Mouse (Mus musculus) lung, embryonic 15.5 days (tissue): ENCODE measurements around the gene Enox1. TPM values are rescaled to one million over a fixed set of nuclear protein-coding genes. Genes with fewer than 3 reads are reported as not detected.

Source experiments
- ATAC-seq: fragments of 200-750 bp; cut with Nextera tagmentation; 2 replicates; pipeline ENCODE4 v1.8.0; 2017; ENCODE audit warnings: moderate number of reproducible peaks, borderline replicate concordance; ENCODE audit not compliant: low FRiP score, low TSS enrichment; ENCODE audit errors: extremely low read depth
- H3K27ac ChIP-seq: fragments of 300-500 bp; sonication (generic); 2 replicates; pipeline ENCODE4 v1.5.1; 2015; ENCODE audit warnings: moderate library complexity, mild to moderate bottlenecking, inconsistent platforms
- H3K27me3 ChIP-seq: fragments of 300-500 bp; sonication (generic); 2 replicates; pipeline ENCODE4 v1.6.1; 2015; ENCODE audit warnings: inconsistent platforms
- H3K36me3 ChIP-seq: fragments of 300-500 bp; sonication (generic); 2 replicates; pipeline ENCODE4 v1.6.1; 2015; ENCODE audit warnings: inconsistent platforms
- H3K4me1 ChIP-seq: fragments of 300-500 bp; sonication (generic); 2 replicates; pipeline ENCODE4 v1.6.1; 2015; ENCODE audit warnings: inconsistent platforms
- H3K4me2 ChIP-seq: fragments of 300-500 bp; sonication (generic); 2 replicates; pipeline ENCODE4 v1.6.1; 2015; ENCODE audit warnings: inconsistent platforms, mild to moderate bottlenecking, moderate library complexity
- H3K4me3 ChIP-seq: fragments of 300-500 bp; sonication (generic); 2 replicates; pipeline ENCODE4 v1.5.1; 2015; ENCODE audit warnings: mild to moderate bottlenecking, inconsistent platforms
- H3K9ac ChIP-seq: fragments of 300-500 bp; sonication (generic); 2 replicates; pipeline ENCODE4 v1.6.1; 2015; ENCODE audit warnings: inconsistent platforms
- H3K9me3 ChIP-seq: fragments of 300-500 bp; sonication (generic); 2 replicates; pipeline ENCODE4 v1.6.1; 2016; ENCODE audit warnings: inconsistent platforms
- WGBS: fragments of 180-500 bp; shearing (Covaris S2); methylation state at CpG from one replicate; pipeline ENCODE4 v1.1.7; 2015; 5-methylcytosine and 5-hydroxymethylcytosine counted together
- polyA plus RNA-seq: library from polyadenylated mRNA; unstranded; fragments of >200 nt; fragmentation: Nextera tagmentation; extraction: Ambion mirVana; gene quantifications from 2 replicates; pipeline ENCODE4 v1.2.1, GENCODE M21; 2015

The Enox1 gene
- polyA plus RNA-seq, 1 experiment from 2014 or later: 3.3 TPM

- no peak for ATAC-seq
- Histone ChIP-seq H3K4me3 (no peak overlapping the region), H3K4me2 (no peak overlapping the region), H3K36me3 (no peaks in the 10 kb centered on the region), H3K27me3 (no peaks in the 10 kb centered on the region), H3K27ac (no peak overlapping the region), H3K4me1 (no peaks in the 10 kb centered on the region), H3K9me3 (no peaks in the 10 kb centered on the region), H3K9ac (no peak overlapping the region)
- WGBS: 58% methylated on average over 12 of the region's 12 CpGs
Measured at GRCm38 (mm10) chr14:77626557-77627507, 470.3 kb downstream of the Enox1 start.

GRCm38 (mm10) chr14:77632466-77633171, 476.1 kb downstream of the Enox1 start:
- H3K4me1 ChIP-seq: peaks cover 14% of the 10 kb centered on the region
- H3K27me3 ChIP-seq: no peaks in the 10 kb centered on the region
- H3K9ac ChIP-seq: no peak overlapping the region
- ATAC-seq: no peak
- no peaks in the 10 kb centered on the region for H3K36me3 ChIP-seq
- no peaks in the 10 kb centered on the region for H3K9me3 ChIP-seq
- no peak overlapping the region for H3K27ac ChIP-seq
- H3K4me3 ChIP-seq: no peak overlapping the region
- WGBS: 88% methylated on average over 10 of the region's 10 CpGs
- no peak overlapping the region for H3K4me2 ChIP-seq

- no peak overlapping the region for H3K27ac ChIP-seq
- H3K36me3 ChIP-seq: no peaks in the 10 kb centered on the region
- 22% methylated on average over 2 of the region's 2 CpGs for WGBS
- H3K4me2 ChIP-seq: no peak overlapping the region
- no peaks in the 10 kb centered on the region for H3K27me3 ChIP-seq
- no peak overlapping the region for H3K9ac ChIP-seq
- no peak for ATAC-seq
- no peaks in the 10 kb centered on the region for H3K9me3 ChIP-seq
- peaks cover 14% of the 10 kb centered on the region for H3K4me1 ChIP-seq
- H3K4me3 ChIP-seq: no peak overlapping the region
Measured at GRCm38 (mm10) chr14:77633172-77633542, 476.6 kb downstream of the Enox1 start.

- Histone ChIP-seq H3K36me3 (no peaks in the 10 kb centered on the region), H3K27me3 (no peaks in the 10 kb centered on the region), H3K4me3 (no peak overlapping the region), H3K9me3 (no peaks in the 10 kb centered on the region), H3K4me2 (no peak overlapping the region), H3K9ac (no peak overlapping the region), H3K4me1 (peaks cover 14% of the 10 kb centered on the region), H3K27ac (no peak overlapping the region)
- ATAC-seq: no peak
- WGBS: 45% methylated on average over 6 of the region's 6 CpGs
Measured at GRCm38 (mm10) chr14:77636931-77637330, 480.4 kb downstream of the Enox1 start.

DNA sequence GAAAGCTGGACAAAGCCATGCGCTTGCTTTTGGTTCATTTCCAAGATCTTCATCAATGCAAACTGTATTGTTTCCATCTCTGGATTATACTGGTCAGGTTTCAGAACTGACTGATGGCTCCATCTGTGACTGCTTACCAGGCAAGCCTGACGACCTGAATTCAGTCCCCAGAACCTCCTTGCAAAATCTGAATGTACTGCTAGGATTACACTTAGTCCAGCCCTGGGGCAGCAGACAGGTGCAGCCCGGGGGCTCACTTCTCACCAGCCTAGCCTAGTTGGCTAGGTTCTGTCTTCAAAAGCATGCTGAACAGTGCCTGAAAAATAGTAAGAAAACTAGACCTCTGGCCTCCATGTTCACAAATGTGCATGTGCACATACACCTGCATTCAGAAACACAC, 481.6 kb downstream of the Enox1 start:
- no peaks in the 10 kb centered on the region for H3K9me3 ChIP-seq
- H3K4me3 ChIP-seq: no peak overlapping the region
- no peak overlapping the region for H3K9ac ChIP-seq
- H3K4me2 ChIP-seq: no peak overlapping the region
- no peaks in the 10 kb centered on the region for H3K36me3 ChIP-seq
- 0 out of 2 replicates have a peak, but pooled peaks cover 5% of the 10 kb centered on the region for H3K4me1 ChIP-seq
- H3K27me3 ChIP-seq: no peaks in the 10 kb centered on the region
- ATAC-seq: no peak
- 79% methylated on average over 3 of the region's 3 CpGs for WGBS
- H3K27ac ChIP-seq: no peak overlapping the region

DNA sequence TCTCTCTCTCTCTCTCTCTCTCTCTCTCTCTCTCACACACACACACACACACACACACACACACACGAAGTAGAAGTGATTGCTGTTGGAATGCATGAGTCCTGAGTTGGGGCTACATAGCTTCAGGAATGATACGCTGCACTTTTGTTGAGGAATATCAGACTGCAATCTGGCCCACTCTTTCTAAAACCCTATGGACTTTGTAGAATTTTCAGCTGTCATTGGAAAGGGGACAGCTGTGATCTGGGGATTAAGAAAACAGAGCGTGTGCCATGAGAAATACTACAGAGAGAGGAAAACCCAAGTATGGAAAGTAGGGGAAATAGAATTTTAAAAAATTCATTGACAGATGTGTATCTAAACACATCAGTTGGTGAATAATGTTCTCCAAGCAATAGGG, 482.1 kb downstream of the Enox1 start:
- Histone ChIP-seq H3K9ac (no peak overlapping the region), H3K4me1 (0 out of 2 replicates have a peak, but pooled peaks cover 1% of the 10 kb centered on the region), H3K27me3 (no peaks in the 10 kb centered on the region), H3K4me2 (no peak overlapping the region), H3K36me3 (no peaks in the 10 kb centered on the region), H3K4me3 (no peak overlapping the region), H3K27ac (no peak overlapping the region), H3K9me3 (no peaks in the 10 kb centered on the region)
- no peak for ATAC-seq
- 52% methylated on average over 3 of the region's 3 CpGs for WGBS

DNA sequence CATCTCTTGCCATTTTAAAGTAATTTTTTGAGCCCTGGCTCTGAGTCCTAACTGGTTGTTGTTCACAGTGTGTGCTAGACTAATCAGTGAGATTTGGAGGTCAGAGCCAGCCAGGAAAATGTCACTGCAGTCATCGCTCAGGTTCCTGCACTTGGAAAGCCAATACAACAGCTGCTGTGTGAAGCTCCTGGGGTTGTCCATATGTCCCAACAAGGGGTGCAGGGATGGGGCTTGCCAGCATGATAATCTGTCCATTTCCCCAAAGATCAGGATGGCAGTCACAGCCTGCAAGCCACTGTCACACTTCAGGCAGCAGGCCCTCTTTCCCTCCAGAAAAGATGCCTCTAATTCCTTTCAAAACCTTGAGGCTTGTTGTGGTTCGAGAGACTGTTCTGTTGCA, 483.0 kb downstream of the Enox1 start:
- no peaks in the 10 kb centered on the region for H3K4me1 ChIP-seq
- no peak overlapping the region for H3K27ac ChIP-seq
- WGBS: 58% methylated on average over 2 of the region's 2 CpGs
- no peaks in the 10 kb centered on the region for H3K9me3 ChIP-seq
- no peaks in the 10 kb centered on the region for H3K27me3 ChIP-seq
- H3K36me3 ChIP-seq: no peaks in the 10 kb centered on the region
- no peak overlapping the region for H3K4me2 ChIP-seq
- H3K4me3 ChIP-seq: no peak overlapping the region
- no peak for ATAC-seq
- H3K9ac ChIP-seq: no peak overlapping the region

GRCm38 (mm10) chr14:77642314-77642713, 485.8 kb downstream of the Enox1 start:
- Histone ChIP-seq H3K36me3 (no peaks in the 10 kb centered on the region), H3K27me3 (no peaks in the 10 kb centered on the region), H3K27ac (no peak overlapping the region), H3K9me3 (no peaks in the 10 kb centered on the region), H3K4me3 (no peak overlapping the region), H3K4me2 (no peak overlapping the region), H3K9ac (no peak overlapping the region), H3K4me1 (no peaks in the 10 kb centered on the region)
- 75% methylated on average over 6 of the region's 6 CpGs for WGBS
- ATAC-seq: no peak

DNA sequence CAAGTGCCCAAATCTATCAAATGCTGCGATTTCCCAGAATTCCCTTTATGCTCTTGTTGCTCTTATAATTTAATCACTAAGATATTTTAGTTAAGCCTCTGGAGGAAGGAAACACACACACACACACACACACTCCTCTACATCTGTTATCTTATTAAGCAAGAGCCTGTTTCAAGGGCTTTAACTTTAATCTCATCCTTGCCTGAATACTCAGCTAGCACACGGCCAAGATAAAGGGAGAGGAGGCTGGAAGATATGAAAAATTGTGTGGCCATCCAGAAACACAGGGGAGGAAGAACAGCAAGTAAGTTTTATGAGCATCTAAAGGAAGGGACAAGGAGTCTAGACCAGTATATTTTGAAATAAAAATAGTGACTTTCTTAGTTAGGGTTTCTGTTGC, 489.6 kb downstream of the Enox1 start:
- H3K4me1 ChIP-seq: no peaks in the 10 kb centered on the region
- no peaks in the 10 kb centered on the region for H3K27me3 ChIP-seq
- no peak overlapping the region for H3K27ac ChIP-seq
- WGBS: 62% methylated on average over 2 of the region's 2 CpGs
- H3K4me3 ChIP-seq: no peak overlapping the region
- ATAC-seq: no peak
- no peak overlapping the region for H3K4me2 ChIP-seq
- H3K9me3 ChIP-seq: no peaks in the 10 kb centered on the region
- H3K9ac ChIP-seq: no peak overlapping the region
- H3K36me3 ChIP-seq: no peaks in the 10 kb centered on the region

DNA sequence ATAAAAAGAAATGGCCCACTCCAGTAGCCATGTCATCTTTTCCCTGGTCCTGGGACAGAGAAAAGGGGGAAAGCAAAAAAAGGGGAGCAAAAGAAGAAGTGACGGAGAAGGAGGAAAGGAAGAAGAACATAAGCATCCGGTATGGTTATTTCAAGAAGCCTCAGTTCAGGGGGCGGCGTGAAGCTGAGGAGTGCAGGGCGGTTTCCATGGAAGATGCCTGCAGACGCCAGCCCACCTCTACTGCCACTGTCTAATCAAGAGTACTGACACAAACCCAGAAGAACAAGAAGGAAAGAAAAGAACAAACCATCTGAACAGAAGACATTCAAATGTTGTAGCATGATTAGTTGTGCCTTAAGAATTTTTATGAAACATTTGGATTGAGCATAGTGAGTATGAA, 490.5 kb downstream of the Enox1 start:
- Histone ChIP-seq H3K27ac (no peak overlapping the region), H3K36me3 (no peaks in the 10 kb centered on the region), H3K27me3 (no peaks in the 10 kb centered on the region), H3K4me2 (no peak overlapping the region), H3K4me3 (no peak overlapping the region), H3K4me1 (no peaks in the 10 kb centered on the region), H3K9ac (no peak overlapping the region), H3K9me3 (no peaks in the 10 kb centered on the region)
- ATAC-seq: no peak
- WGBS: 92% methylated on average over 6 of the region's 6 CpGs

- H3K4me3 ChIP-seq: no peak overlapping the region
- no peaks in the 10 kb centered on the region for H3K36me3 ChIP-seq
- no peaks in the 10 kb centered on the region for H3K27me3 ChIP-seq
- no peaks in the 10 kb centered on the region for H3K9me3 ChIP-seq
- no peaks in the 10 kb centered on the region for H3K4me1 ChIP-seq
- ATAC-seq: no peak
- no peak overlapping the region for H3K4me2 ChIP-seq
- no peak overlapping the region for H3K9ac ChIP-seq
- WGBS: 80% methylated on average over 8 of the region's 8 CpGs
- H3K27ac ChIP-seq: no peak overlapping the region
Measured at GRCm38 (mm10) chr14:77648305-77648704, 491.7 kb downstream of the Enox1 start.

GRCm38 (mm10) chr14:77658739-77659138, 502.2 kb downstream of the Enox1 start:
- WGBS: 88% methylated on average over 4 of the region's 4 CpGs
- H3K4me1 ChIP-seq: no peaks in the 10 kb centered on the region
- H3K9ac ChIP-seq: no peak overlapping the region
- H3K4me2 ChIP-seq: no peak overlapping the region
- no peak for ATAC-seq
- H3K27me3 ChIP-seq: no peaks in the 10 kb centered on the region
- no peaks in the 10 kb centered on the region for H3K9me3 ChIP-seq
- H3K4me3 ChIP-seq: no peak overlapping the region
- no peak overlapping the region for H3K27ac ChIP-seq
- no peaks in the 10 kb centered on the region for H3K36me3 ChIP-seq
